Mouse (Mus musculus): ENCODE measurements around the gene Klk10.

The Klk10 gene

DNA sequence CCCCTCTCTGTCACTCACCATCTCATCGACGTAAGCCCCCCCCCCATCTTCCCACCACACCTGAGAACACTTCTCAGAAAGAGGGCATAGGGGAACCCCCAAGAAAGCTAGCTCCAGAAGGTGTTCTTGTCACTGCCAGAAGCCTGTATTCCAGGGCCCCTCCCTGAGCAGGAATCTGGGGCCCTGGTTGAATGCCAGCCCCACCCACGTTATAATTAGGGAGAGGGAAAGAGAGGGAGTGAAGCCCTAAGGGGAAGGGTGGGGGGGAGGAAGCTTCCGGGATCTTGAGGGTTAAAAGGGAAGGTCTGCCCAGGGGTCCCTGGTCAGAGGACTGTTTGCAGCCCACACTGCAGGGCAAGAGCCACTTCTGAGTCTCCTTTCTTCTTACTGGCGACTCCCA, at the start of gene Klk10:
TSS of gene Klk10 (plus strand) at position 290 of the 400 bp plus-strand sequence.
- no peak for DNase-seq (ENCODE audit: low spot score in 2 of 2)

DNA sequence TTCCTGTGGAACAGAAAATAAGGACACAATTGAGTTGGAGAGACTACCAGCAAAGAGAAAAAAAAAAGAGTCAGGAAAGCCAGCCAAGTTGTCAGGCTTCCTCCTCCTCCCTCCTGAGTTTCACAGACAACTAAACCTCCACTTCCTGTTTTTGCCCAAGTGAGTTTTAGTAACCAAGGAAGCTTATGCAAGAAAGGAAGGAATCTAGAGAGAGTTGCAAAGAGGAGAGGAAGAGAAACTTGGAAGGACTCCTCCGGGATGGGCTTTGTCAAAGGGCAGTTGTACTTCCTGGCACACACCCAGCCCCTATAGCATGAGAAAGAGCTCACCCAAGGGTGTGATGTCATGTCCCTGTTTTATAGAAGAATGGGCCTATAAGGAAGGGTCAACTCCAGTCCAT, 33.0 kb upstream of the Klk10 start:
- no peak for DNase-seq (ENCODE audit: low spot score in 2 of 2)

DNA sequence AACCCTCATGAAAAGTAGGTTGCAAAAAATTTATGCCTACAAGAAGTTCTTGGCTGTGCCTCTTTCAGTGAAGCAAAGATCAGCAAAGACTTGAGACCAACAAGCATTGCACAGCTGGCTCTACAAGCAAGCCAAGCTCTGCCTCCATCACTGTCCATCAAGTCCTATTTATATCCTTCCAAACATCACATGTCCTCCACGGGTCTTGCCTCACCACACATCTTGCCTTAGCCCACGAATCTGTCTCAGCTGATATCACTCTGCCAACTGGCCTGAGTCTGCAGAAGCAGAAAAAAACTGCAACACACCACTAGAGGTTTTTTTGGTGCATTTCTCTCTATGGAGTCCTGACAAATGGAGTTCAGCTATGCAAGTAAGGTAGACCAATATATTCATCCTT, 28.0 kb upstream of the Klk10 start:
- DNase-seq (ENCODE audit: low spot score in 2 of 2): no peak

DNA sequence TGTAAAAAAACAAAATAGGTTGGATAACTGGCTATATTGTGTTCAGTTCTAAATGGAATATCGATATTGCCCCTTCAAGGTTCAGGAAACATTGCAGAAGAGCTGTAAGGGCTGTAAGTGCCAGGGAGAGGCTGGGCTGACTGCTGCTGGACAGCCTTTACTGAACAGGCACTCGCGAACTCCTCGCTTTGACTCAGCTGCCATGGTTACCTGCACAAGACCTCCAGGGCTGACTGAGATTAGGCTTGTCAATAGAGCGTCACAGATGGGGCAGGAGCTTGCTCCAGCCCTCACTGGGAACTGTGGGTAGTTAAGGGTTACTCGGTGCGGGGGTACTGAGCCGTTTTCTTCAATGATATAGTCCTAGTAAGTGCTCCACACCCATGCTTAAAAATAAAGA, 14.4 kb upstream of the Klk10 start:
- no peak for DNase-seq (ENCODE audit: low spot score in 2 of 2)

DNA sequence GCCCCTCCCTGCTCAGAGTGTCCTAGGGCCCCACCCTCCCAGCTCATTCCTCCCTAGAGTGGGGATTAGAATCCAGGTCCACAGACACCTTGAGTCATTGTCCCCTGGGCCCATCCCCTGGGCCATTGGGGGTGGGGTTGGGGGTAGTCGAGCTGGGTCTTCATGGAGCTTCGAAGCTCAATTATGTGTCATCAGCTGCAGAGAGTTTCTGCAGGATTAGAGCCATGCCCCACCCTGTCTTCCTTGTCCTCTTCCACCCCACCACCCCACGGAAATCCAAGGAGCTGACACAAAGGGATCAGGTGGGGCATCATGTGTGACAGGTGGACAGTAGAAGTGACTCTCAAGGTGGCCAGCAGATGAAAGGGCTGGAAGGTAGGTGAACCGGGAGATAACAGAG, 12.2 kb upstream of the Klk10 start, which contains the start of gene Klk12:
TSS of gene Klk12 (plus strand) at position 301 of the 400 bp plus-strand sequence.
- no peak for DNase-seq (ENCODE audit: low spot score in 2 of 2)

DNA sequence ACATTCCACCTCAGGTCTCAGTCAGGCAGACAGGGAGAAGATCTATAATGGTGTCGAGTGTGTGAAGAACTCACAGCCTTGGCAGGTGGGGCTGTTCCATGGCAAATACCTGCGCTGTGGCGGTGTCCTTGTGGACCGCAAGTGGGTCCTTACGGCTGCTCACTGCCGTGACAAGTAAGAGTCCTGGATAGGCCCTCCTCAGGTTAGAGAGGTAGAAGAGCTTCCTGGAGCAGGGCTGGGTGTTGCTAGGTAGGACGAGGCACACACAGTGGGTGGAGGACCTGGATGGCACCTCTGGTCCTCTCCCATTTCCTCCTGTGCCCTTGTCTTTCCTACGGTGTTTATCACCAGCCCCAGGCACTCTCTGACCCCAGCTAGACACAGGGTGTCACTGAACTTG, 11.2 kb upstream of the Klk10 start:
- no peak for DNase-seq (ENCODE audit: low spot score in 2 of 2)

DNA sequence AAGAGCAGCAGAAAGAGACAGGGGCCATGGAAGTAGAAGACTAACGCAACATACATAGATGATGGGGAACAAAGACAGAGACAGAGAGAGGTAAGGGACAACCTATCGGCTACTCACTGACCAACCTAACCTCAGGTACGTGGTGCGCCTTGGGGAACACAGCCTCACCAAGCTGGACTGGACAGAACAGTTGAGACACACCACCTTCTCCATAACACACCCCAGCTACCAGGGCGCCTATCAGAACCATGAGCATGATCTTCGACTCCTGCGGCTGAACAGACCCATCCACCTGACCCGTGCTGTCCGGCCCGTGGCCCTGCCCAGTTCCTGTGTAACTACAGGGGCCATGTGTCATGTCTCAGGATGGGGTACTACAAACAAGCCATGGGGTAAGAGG, 10.1 kb upstream of the Klk10 start:
- DNase-seq (ENCODE audit: low spot score in 2 of 2): no peak

DNA sequence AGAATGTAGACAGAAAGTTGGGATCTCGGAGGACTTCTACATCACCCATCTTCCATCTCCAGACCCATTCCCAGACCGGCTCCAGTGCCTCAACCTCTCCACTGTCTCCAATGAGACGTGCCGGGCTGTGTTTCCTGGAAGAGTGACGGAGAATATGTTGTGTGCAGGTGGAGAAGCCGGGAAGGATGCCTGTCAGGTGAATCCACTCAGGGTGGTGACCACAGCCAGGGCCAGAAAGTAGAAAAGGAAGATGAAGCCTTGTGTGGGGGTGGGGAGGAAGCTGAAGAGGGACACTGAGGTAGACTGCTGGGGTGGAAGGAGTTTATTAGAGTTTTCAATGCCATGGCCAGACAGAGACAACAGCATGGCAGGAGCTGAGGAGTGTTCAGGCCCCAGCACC, 8.9 kb upstream of the Klk10 start:
- DNase-seq (ENCODE audit: low spot score in 2 of 2): no peak

DNA sequence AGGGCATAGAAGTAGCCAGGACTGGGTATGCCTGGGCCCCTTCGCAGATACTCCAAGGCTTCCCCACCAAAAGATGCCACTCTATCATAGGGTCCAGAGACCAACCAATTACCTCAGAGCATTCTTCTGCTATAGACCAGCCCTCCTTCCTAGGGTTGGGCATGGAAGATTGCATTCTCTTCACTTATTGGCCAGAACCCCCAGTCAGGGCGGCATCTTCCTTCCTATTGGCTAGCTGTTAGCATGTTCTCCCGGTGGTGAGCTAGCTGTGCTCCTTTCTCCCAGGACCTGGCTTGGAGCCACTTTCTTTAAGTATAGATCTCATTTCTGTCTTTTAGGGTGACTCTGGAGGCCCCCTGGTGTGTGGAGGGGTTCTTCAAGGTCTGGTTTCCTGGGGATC, 7.9 kb upstream of the Klk10 start:
- no peak for DNase-seq (ENCODE audit: low spot score in 2 of 2)

DNA sequence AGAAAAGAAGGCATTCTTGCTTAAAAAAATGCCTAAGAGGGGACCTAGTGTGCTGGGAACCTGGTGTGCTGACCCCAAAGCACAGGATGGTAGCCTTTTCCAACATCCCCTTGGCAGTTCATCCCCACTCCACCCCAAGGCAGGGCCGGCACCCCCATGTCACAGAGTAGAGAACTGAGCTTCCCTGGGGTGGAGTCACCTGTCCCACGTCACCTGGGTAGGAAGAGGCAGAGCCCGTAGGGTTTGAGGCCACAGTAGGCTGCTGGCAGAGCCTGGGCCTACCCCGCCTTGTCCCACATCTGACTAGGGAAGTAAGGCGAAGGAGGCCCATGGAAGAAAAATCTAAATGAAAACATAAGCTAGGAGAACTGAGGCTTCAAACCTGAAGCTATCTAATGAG, 6.5 kb upstream of the Klk10 start, which contains the start of gene Klk11:
TSS of gene Klk11 (plus strand) at position 241 of the 400 bp plus-strand sequence.
- no peak for DNase-seq (ENCODE audit: low spot score in 2 of 2)

DNA sequence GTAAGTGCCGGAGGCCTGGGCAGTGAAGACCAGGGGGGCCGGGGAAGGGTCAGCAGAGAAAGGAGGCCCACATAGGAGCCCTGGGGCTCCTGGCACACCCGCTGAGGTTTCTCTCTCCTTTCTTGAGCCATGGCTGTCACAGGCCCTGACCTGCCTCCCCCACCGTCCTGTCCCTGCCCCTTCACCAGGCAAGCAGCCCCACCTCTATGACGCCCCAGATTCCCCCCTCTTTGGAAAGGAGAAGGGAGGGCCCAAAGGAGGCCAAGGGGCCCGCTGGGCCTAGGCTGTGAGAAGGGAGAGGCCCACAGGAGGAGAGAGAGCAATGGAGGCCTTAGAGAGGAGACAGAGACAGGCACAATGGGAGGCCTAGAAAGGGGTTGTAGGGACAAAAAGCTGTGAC, 6.0 kb upstream of the Klk10 start:
- no peak for DNase-seq (ENCODE audit: low spot score in 2 of 2)

DNA sequence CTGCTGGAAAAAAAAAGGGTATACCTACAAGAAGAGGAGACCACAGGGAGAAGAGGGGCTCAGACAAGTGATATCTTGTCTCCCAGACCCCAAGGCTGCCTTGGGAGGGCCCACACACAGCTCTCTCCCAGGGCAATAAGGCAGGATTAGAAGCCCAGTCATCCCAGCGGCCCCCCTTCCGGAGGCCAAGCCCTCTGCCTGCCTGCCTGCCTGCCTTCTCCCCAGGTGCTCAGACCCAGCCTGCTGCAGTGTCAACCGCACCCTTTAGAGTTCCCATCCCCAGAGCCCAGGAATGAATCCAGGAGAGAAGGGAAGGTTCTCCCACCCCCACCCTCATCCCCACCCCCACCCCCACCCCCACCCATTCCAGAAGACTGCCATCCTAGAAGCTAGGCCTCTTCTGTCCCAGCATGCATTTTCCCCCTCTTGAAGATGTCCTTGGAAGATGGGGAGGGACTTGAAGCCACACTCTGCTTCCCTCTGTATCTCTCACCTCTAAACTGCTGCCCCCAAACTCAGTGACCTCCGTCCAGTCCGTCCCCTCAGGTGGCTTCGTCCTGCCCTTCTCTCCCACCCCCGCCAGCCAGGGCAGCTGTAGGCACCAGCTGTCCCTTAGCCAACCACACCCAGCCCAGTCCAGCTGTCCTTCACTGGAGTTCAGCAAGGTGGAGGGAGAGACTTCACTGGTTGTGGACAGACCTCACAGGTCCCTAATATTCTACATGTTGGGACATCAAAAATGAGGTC, 5.4 kb upstream of the Klk10 start:
- DNase-seq (ENCODE audit: low spot score in 2 of 2): no peak

DNA sequence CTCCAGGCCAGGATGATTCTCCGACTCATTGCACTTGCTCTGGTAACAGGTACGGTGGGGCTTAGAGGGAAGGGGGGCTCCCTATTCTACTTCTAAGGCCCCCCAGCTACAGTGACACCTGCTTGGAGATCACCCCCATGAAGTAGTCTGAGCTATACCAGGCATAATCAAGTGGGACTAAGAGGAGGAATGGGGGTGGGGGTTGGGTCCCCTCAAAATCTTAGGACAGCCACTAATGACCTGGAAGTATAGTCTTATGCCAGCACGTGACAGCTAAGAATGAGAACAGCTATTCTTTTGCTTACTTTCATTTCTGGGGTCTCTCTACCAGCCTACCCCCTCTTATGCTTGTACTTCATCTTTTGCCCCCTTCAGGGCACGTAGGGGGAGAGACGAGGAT, 4.3 kb upstream of the Klk10 start:
- no peak for DNase-seq (ENCODE audit: low spot score in 2 of 2)

DNA sequence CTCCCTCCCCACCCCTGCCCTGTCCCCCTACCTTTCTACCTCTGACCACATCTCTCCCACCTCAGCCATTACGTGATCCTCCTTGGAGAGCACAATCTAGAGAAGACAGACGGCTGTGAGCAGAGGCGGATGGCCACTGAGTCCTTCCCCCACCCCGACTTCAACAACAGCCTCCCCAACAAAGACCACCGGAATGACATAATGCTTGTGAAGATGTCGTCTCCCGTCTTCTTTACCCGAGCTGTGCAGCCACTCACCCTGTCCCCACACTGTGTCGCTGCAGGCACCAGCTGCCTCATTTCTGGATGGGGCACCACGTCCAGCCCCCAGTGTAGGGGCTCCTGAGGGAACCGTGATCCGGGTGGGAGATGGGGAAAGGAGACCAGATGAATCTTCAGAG, 3.4 kb upstream of the Klk10 start:
- no peak for DNase-seq (ENCODE audit: low spot score in 2 of 2)

DNA sequence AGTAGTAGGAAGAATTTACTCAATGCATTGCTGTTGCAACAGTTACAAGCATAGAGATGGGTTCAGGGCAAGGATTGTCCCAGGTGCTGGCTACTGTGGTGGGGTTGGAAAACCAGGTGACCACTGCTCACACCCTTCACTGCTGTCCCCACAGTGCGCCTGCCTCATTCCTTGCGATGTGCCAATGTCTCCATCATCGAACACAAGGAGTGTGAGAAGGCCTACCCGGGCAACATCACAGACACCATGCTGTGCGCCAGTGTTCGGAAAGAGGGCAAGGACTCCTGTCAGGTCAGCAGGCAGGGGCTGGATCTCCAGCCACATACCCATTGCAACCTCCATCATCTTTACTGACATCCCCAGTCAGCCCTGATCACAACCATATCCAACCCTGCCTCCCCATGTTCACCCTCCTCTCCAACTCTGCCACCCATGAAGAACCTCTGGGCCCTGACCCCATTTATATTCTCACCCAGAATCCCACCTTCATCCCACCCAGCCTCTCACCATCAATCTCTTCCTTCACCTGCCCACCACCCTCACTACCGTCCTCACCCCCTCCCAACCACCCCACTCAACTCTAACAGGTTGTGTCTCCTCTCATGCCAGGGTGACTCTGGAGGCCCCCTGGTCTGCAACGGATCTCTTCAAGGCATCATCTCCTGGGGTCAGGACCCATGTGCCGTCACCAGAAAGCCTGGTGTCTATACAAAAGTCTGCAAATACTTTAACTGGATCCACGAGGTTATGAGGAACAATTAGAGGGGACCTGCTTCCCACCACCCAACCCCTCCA, 2.5 kb upstream of the Klk10 start:
- DNase-seq (ENCODE audit: low spot score in 2 of 2): no peak

DNA sequence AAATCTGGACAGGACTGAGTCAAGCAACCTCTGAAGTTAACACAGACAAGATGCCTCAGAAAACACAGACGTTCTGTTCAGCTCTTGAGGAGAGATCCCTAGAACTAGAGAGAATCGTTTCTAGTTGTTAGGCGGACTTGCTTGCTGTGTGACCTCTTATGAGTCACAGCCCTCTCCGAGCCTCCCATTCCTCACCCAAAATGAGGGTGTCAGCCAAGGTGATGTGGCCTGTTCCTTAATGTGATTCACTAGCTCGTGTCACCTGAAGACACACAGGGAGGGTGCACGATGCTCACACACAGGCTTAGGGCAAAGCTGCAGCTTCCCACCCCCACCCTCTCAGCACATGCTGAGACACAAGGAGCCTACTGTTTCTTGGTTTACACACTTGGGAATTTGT, 594 bp upstream of the Klk10 start:
- DNase-seq (ENCODE audit: low spot score in 2 of 2): no peak

DNA sequence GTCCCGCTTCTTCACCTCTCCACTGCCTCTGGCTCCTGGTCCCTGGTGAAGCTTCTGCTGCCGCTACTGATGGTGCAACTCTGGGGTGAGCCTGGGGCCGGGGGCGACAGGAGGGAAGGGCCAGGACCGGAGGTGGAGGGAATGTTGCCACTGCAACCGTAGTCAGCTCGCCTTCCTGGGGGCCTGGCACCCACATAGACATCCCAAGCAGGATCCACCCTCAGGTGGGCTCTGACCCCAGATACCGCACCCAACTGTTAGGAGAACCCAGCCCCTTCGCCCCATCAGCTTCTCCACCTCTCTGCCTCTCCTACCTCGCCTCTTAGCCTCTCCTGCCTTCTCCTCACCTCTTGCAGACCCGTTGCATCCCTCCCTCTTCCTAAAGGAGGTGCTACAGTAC, 706 bp downstream of the Klk10 start:
- DNase-seq (ENCODE audit: low spot score in 2 of 2): no peak

DNA sequence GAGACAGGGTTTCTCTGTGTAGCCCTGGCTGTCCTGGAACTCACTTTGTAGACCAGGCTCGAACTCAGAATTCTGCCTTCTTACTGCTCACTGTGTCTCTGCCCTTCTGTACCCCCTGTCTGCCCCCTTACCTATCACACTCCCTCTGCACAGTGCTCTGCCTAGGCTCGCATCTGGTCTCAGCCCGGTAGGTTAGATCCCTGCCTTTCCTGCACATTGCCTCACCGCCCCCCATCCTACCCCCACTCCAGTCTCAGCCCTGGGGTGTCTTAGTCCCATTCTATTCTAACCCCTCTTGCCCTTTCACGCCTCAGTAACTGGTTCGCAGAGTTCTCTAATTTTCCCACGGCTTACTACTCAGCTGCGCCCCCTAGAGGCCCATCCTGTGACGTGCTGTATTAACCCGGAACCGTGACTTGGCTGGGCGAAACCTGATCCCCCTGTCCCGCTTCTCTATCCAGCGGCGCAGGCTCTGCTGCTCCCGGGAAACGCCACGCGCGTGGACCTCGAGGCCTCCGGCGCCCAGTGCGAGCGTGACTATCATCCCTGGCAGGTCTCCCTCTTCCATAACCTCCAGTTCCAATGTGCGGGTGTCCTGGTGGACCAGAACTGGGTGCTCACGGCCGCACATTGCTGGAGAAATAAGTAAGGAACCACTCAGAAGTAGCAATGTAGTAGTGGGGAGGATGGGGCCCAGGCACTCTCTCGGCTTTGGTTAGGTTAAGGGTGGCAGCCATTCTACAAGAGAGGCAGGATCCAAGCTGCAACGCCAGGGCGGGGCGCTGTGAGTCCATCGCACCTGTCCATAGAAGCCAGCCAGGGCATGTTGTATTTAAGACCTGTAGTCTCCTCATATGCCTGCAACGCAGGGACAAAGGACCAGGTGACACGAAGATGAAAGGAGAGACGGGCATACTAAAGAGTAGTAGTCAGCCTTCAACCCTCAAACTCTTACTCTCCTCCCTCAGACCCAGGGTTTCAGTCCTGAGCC, 1.7 kb downstream of the Klk10 start:
- peak; percentile 72 to 81 for DNase-seq (ENCODE audit: low spot score in 2 of 2)

DNA sequence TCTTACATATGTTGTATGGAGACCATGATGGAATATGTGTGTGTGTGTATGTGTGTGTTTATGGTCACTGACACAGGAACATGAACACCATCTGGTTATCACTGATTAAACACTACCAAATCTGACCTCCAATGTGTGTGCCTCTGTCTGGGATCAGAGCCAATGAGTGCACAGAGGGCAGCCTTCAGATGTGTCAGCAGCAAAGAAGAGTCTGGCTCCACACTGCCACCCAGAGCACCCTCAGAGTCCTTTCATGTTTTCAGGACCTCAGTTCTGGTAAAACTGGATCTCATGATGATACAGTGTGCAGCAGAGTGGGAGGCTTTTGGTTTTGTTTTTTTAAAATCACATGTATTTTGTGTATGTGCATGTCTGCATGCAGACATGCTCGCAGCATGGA, 4.5 kb downstream of the Klk10 start:
- DNase-seq (ENCODE audit: low spot score in 2 of 2): no peak

DNA sequence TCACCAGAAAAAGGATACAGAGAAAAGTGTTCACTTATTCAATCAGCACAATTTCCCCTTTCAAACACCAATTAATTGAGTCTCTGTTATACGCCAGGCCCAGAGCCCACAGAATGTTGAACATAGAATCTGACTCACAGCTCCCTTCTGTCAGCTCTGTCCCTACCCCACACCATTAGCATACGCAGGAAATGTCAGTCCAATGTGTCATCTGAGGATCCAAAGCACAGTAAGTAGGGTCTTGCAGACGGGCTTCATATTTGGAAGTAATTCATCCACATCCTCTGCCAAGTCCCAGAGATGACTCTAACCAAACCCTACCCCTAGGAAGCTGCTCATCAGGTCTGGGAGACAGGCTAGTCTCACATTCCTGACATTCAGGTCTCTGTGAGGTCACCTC, 7.3 kb downstream of the Klk10 start:
- no peak for DNase-seq (ENCODE audit: low spot score in 2 of 2)

DNA sequence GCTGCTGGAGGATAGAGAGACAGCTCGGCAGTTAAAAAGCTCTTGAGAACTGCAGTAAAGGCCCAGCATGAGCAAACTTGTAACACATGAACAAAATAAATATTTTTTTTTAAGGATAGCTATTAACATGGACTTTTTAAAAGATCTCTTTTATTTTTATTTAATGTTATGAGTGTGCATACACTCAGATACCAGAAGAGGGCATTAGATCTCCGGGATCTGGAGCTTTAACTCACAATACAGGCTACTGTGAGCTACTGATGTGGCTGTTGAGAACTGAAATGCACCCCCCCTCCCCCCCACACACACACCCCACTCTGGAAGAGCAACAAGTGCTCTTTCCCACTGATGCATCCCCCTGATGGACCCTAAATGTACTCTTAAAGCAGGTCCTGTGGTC, 8.5 kb downstream of the Klk10 start:
- DNase-seq (ENCODE audit: low spot score in 2 of 2): no peak

DNA sequence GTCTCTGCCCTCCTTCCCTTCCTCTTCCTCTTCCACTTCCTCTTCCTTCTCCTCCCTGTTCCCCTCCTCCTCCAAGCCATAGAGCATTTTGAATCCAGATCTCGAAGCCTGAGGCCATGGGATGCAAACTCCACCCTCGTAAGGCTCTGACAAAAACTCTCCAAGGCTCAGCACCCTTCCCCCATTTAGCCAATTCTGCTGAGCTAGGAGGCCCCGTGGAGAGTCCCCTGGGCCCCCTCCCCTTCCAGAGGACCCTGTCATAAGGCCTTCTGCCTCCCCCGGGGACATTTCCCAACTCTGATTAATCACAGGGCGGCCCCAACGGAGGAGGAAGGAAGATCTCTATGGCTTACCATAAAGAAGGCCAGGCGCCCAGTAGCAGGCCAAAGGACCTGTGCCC, 10.8 kb downstream of the Klk10 start, which contains the start of gene Klk9:
TSS of gene Klk9 (plus strand) at position 301 of the 400 bp plus-strand sequence.
- no peak for DNase-seq (ENCODE audit: low spot score in 2 of 2)

Data from urinary bladder, postnatal 36 days (tissue).